Mouse (Mus musculus) MEL (cell line): Measurements from ENCODE around the gene Gm11037. TPM values are rescaled to one million over a fixed set of nuclear protein-coding genes. Genes with fewer than 3 reads are reported as not detected.

Experiments
- DNase-seq: peaks from one replicate; pipeline ENCODE4 v3.0.0; 2011; ENCODE audit warnings: low read depth, low spot score
- H3K27ac ChIP-seq: 2 replicates; pipeline ENCODE4 v1.5.1; 2012; ENCODE audit warnings: low read depth, mild to moderate bottlenecking, control low read depth, low read length, moderate library complexity; ENCODE audit not compliant: control insufficient read depth
- H3K27me3 ChIP-seq, 2 experiments: fragments of 150-350 bp in 1 of 2; sonication (generic) in 1 of 2; 2 replicates each; pipeline ENCODE4 v1.6.1; 2012; ENCODE audit warnings: low read length in 2 of 2, mild to moderate bottlenecking in 2 of 2, improper control_type of control experiment in 1 of 2, moderate library complexity in 1 of 2; ENCODE audit not compliant: insufficient read depth in 2 of 2, control insufficient read depth in 1 of 2
- H3K36me3 ChIP-seq, 2 experiments: 2 replicates each; pipeline ENCODE4 v1.6.1; 2012 to 2014; ENCODE audit warnings: low read length in 2 of 2, improper control_type of control experiment in 1 of 2, inconsistent platforms in 1 of 2, mild to moderate bottlenecking in 1 of 2; ENCODE audit not compliant: insufficient read depth in 2 of 2, control insufficient read depth in 1 of 2
- H3K4me1 ChIP-seq, 2 experiments: fragments of 150-350 bp in 1 of 2; sonication (generic) in 1 of 2; 2 replicates each; pipeline ENCODE4 v1.6.1; 2012; ENCODE audit warnings: low read length in 2 of 2, improper control_type of control experiment in 1 of 2, mild to moderate bottlenecking in 1 of 2; ENCODE audit not compliant: insufficient read depth in 2 of 2, control insufficient read depth in 1 of 2
- H3K4me3 ChIP-seq, 2 experiments: fragments of 150-350 bp in 1 of 2; sonication (generic) in 1 of 2; 2 replicates each; pipeline ENCODE4 v1.5.1; 2012; ENCODE audit warnings: low read depth in 2 of 2, low read length in 2 of 2, mild to moderate bottlenecking in 2 of 2, moderate library complexity in 2 of 2, control low read depth in 1 of 2, improper control_type of control experiment in 1 of 2; ENCODE audit not compliant: control insufficient read depth in 1 of 2, insufficient read depth in 1 of 2
- H3K79me2 ChIP-seq: 2 replicates; pipeline ENCODE4 v1.6.1; 2012; ENCODE audit warnings: mild to moderate bottlenecking, low read length, moderate library complexity; ENCODE audit not compliant: control insufficient read depth, poor library complexity, insufficient read depth
- H3K9ac ChIP-seq: 2 replicates; pipeline ENCODE4 v1.6.1; 2012; ENCODE audit warnings: low read depth, mild to moderate bottlenecking, control low read depth, low read length, moderate library complexity; ENCODE audit not compliant: control insufficient read depth, poor library complexity, severe bottlenecking
- H3K9me3 ChIP-seq: fragments of 150-350 bp; sonication (generic); replicated peaks from 2 replicates; pipeline ENCODE4 v1.6.1; 2012; ENCODE audit warnings: mild to moderate bottlenecking, low read length, improper control_type of control experiment, moderate library complexity; ENCODE audit not compliant: insufficient read depth
- EP300 ChIP-seq, 2 experiments: IDR thresholded peaks; 2 replicates each; pipeline ENCODE4 v1.6.1; 2011; ENCODE audit warnings: improper control_type of control experiment in 2 of 2, low read length in 2 of 2, low read depth in 1 of 2, mild to moderate bottlenecking in 1 of 2
- ETS1 ChIP-seq: IDR thresholded peaks from 2 replicates; pipeline ENCODE4 v1.6.1; 2012; ENCODE audit warnings: low read depth, mild to moderate bottlenecking, inconsistent platforms, low read length, improper control_type of control experiment, moderate library complexity
- KAT2A ChIP-seq: conservative IDR thresholded peaks from 2 replicates; pipeline ENCODE4 v1.6.1; 2012; ENCODE audit warnings: low read depth, low read length, improper control_type of control experiment, inconsistent platforms
- MAZ ChIP-seq: IDR thresholded peaks from 2 replicates; pipeline ENCODE4 v1.6.1; 2012; ENCODE audit warnings: low read depth, mild to moderate bottlenecking, inconsistent platforms, low read length, improper control_type of control experiment
- MYB ChIP-seq: IDR thresholded peaks from 2 replicates; pipeline ENCODE4 v1.6.1; 2011; ENCODE audit warnings: mild to moderate bottlenecking, low read depth, low read length, improper control_type of control experiment
- MYC ChIP-seq: IDR thresholded peaks from 2 replicates; pipeline ENCODE4 v1.6.1; 2011; ENCODE audit warnings: low read depth, mild to moderate bottlenecking, low read length, improper control_type of control experiment, moderate library complexity
- NELFE ChIP-seq: IDR thresholded peaks from 2 replicates; pipeline ENCODE4 v1.6.1; 2011; ENCODE audit warnings: low read depth, low read length, improper control_type of control experiment
- NRF1 ChIP-seq: IDR thresholded peaks from 2 replicates; pipeline ENCODE4 v1.6.1; 2014; ENCODE audit warnings: low read depth, mild to moderate bottlenecking, inconsistent platforms, low read length, improper control_type of control experiment, moderate library complexity; ENCODE audit not compliant: poor library complexity, insufficient read depth, severe bottlenecking
- POLR2A ChIP-seq, 2 experiments: IDR thresholded peaks; 2 replicates each; pipeline ENCODE4 v1.6.1; 2011 to 2012; ENCODE audit warnings: low read length in 2 of 2, mild to moderate bottlenecking in 2 of 2, control low read depth in 1 of 2, improper control_type of control experiment in 1 of 2, low read depth in 1 of 2, moderate library complexity in 1 of 2; ENCODE audit not compliant: control insufficient read depth in 1 of 2, insufficient read depth in 1 of 2, poor library complexity in 1 of 2
- TAL1 ChIP-seq: IDR thresholded peaks from 2 replicates; pipeline ENCODE4 v1.6.1; 2012; ENCODE audit warnings: mild to moderate bottlenecking, inconsistent platforms, low read length, moderate library complexity, mixed read lengths
- TCF12 ChIP-seq: IDR thresholded peaks from 2 replicates; pipeline ENCODE4 v1.6.1; 2014; ENCODE audit warnings: low read depth, mild to moderate bottlenecking, inconsistent platforms, low read length, improper control_type of control experiment, moderate library complexity
- USF2 ChIP-seq, 2 experiments: IDR thresholded peaks; 2 replicates each; pipeline ENCODE4 v1.6.1; 2011 to 2012; ENCODE audit warnings: improper control_type of control experiment in 2 of 2, low read length in 2 of 2, borderline replicate concordance in 1 of 2, inconsistent platforms in 1 of 2, low read depth in 1 of 2, mild to moderate bottlenecking in 1 of 2; ENCODE audit not compliant: insufficient read depth in 1 of 2
- polyA plus RNA-seq, 2 experiments: library from polyadenylated mRNA; stranded (reverse) in 1 of 2; unstranded in 1 of 2; fragments of >175 nt in 1 of 2; fragments of >200 nt in 1 of 2; gene quantifications; 2 replicates each; pipeline versions ENCODE4 v1.2.1 to v1.2.4; 2012; ENCODE audit warnings: low replicate concordance in 2 of 2, low read depth in 1 of 2; ENCODE audit not compliant: insufficient read length in 2 of 2, insufficient read depth in 1 of 2, missing spikeins in 1 of 2
- total RNA-seq: library from RNA; depleted of rRNA; stranded (reverse); fragments of 300-350 nt; gene quantifications from 2 replicates; pipeline ENCODE4 v1.2.3, GENCODE M21; 2012

The Gm11037 gene
- total and polyA plus RNA-seq, 3 experiments: not detected

DNA sequence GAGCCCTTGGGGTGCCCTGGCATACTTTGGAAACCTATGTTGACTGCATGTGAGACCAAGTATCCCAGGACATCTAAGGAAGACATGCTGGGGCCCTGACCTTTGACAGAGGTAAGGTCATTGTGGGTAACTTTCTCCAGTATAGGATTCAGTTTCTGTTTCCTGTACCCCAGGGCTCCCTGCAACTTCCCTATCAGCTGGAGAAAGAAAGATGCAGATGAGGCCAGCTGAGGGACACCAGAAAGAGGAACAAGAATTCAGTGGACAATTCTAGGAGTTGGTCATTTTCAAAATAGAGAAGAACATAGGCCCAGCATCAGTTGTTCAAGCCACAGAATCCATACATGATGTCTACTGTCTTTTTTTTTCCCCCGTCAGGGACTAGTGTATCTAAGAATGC lies 43.7 kb upstream of the Gm11037 start:
- Histone ChIP-seq H3K79me2 (no peaks in the 10 kb centered on the region), H3K4me1 (peaks cover 0 to 2% of the 10 kb centered on the region in 2 experiments; a peak in 2 of 4 replicates), H3K27ac (no peak overlapping the region), H3K9ac (no peak overlapping the region), H3K27me3 (no peaks in the 10 kb centered on the region), H3K4me3 (no peak overlapping the region), H3K9me3 (no peaks in the 10 kb centered on the region), H3K36me3 (no peaks in the 10 kb centered on the region; a peak in 1 of 4 replicates)
- DNase-seq: peak; percentile 16
- TF ChIP-seq MYB (no peak), ETS1 (peak; percentile 32; the same call in 1 of the 2 replicates)

GRCm38 (mm10) chr2:131090852-131091251 lies 42.4 kb upstream of the Gm11037 start:
- Histone ChIP-seq H3K9ac (no peak overlapping the region), H3K36me3 (peaks cover 0 to 2% of the 10 kb centered on the region in 2 experiments; a peak in 2 of 4 replicates), H3K4me1 (peaks cover 0 to 5% of the 10 kb centered on the region in 2 experiments; a peak in 3 of 4 replicates), H3K27me3 (no peaks in the 10 kb centered on the region), H3K27ac (no peak overlapping the region), H3K9me3 (no peaks in the 10 kb centered on the region), H3K79me2 (no peaks in the 10 kb centered on the region), H3K4me3 (no peak overlapping the region)
- no peak for DNase-seq
- TF ChIP-seq POLR2A (IDR thresholded peaks at IDR 0.05; ENCODE audit: control insufficient read depth in 1 of 2, insufficient read depth in 1 of 2, low read depth in 1 of 2, low read length in 2 of 2, poor library complexity in 1 of 2): no peak
- TF ChIP-seq MYC: no peak
- no peak for TF ChIP-seq EP300 (IDR thresholded peaks at IDR 0.05; ENCODE audit: low read depth in 1 of 2, low read length in 2 of 2)
- TF ChIP-seq KAT2A: no peak
- TF ChIP-seq TAL1: no peak
- no peak for TF ChIP-seq USF2 (IDR thresholded peaks at IDR 0.05; ENCODE audit: borderline replicate concordance in 1 of 2, insufficient read depth in 1 of 2, low read depth in 1 of 2, low read length in 2 of 2)
- TF ChIP-seq MAZ: no peak
- no peak for TF ChIP-seq NELFE

GRCm38 (mm10) chr2:131093577-131093976 lies 39.7 kb upstream of the Gm11037 start:
- TF ChIP-seq TCF12: no peak
- TF ChIP-seq NRF1: no peak
- no peaks in the 10 kb centered on the region for H3K27me3 ChIP-seq
- peaks cover 0 to 4% of the 10 kb centered on the region in 2 experiments; a peak in 2 of 4 replicates for H3K36me3 ChIP-seq
- H3K4me3 ChIP-seq: no peak overlapping the region
- H3K27ac ChIP-seq: no peak overlapping the region
- no peak overlapping the region for H3K9ac ChIP-seq
- no peak for DNase-seq
- peaks cover 0 to 9% of the 10 kb centered on the region in 2 experiments; a peak in 3 of 4 replicates for H3K4me1 ChIP-seq
- no peaks in the 10 kb centered on the region for H3K9me3 ChIP-seq
- H3K79me2 ChIP-seq: no peaks in the 10 kb centered on the region
